Mouse (Mus musculus): ENCODE data around the gene Acsl5.

DNA sequence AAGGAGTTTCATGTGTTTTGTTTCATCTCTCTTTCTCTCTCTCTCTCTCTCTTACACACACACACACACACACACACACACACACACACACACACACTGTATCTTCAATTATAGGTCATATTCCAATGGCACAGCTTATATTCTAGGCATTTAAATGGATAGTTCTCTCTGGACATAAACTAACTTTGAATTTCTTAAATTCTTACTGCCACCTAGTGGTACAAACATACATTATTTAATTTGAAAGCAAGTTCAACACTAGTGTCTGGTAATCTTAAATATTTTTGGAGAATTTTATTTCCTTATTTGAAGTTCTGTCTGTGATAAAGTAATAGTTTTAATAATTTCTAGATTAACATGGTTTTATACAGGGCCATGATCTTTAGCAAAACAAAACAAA, 53.3 kb downstream of the Acsl5 start:
- TF ChIP-seq CTCF (conservative IDR thresholded peaks at IDR 0.05; ENCODE audit: low read length) (peak; percentile 33), NANOG (IDR thresholded peaks at IDR 0.05; ENCODE audit: borderline replicate concordance, low read length) (no peak)

All from E14TG2a.4 (cell line).